Mouse (Mus musculus) neural tube, embryonic 10.5 days (tissue): ENCODE data around the gene C3.

ENCODE experiments used
- DNase-seq: peaks from one replicate; pipeline ENCODE4 v3.0.0-alpha.2; 2017; ENCODE audit warnings: low spot score; ENCODE audit errors: extremely low spot score

Gene C3

DNA sequence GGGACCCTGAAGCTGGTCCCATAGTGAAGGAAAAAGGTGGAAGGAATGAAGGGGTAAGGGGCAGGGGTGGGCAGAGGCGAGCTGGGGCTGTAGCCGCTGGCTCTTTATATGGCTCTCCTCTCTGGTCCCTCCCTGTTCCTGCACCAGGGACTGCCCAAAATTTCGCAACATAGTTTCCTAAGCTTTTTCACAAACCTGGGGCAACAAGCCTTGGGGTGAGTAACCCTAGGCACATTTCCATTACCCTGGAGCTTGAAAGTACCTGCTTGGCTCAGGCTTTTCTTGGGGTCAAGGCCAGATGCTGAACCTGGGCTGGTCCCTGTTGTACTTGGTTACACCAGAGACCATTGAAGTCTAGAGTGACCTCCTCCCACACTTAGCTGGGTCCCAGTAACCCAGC lies at the start of gene C3:
Gene C3, minus strand, starts transcription at position 123 of the 400 bp plus-strand sequence.
- DNase-seq, result no peak

DNA sequence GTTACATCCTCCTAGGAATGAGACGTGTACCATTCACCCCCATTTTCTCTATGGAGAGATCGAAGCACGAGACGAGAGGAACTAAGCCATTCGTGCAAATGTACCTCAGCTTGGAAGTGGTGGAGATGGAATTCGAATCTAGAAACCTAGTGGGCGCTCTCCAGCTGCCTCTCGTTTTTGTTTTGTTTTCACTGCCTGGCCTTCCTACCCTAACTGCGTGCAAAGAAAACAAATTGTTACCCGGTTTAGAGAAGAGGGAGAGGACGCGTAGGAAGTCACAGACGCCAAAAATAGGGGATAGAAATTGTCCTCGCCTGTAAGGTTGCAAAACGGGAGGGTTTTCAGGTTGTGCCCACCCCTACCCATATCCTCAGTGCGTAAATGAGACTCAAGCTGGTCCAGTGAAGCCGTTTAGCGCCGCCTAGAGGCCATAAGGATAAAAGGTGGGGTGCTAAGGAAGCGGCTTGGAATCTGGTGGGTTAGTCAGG lies 48.7 kb upstream of the C3 start:
- peak; percentile 74 for DNase-seq

DNA sequence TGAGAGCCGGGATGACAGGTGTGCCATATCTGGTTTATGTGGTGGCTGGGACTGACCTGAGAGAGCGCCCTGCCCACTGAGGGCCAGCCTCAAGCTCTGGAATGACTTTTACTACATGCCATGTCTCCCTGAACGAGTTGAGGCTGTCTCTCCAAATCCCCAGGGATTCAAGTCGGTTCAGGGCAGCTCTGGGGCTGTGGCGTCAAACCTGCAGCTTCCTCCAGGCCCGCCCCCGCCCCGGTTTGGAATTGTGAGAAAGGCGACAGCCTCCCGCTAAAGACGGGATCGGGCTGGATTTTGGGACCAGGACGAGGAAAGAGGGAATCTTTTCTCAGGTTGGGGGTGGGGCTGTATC lies 48.0 kb upstream of the C3 start:
- DNase-seq, result peak; percentile 43

DNA sequence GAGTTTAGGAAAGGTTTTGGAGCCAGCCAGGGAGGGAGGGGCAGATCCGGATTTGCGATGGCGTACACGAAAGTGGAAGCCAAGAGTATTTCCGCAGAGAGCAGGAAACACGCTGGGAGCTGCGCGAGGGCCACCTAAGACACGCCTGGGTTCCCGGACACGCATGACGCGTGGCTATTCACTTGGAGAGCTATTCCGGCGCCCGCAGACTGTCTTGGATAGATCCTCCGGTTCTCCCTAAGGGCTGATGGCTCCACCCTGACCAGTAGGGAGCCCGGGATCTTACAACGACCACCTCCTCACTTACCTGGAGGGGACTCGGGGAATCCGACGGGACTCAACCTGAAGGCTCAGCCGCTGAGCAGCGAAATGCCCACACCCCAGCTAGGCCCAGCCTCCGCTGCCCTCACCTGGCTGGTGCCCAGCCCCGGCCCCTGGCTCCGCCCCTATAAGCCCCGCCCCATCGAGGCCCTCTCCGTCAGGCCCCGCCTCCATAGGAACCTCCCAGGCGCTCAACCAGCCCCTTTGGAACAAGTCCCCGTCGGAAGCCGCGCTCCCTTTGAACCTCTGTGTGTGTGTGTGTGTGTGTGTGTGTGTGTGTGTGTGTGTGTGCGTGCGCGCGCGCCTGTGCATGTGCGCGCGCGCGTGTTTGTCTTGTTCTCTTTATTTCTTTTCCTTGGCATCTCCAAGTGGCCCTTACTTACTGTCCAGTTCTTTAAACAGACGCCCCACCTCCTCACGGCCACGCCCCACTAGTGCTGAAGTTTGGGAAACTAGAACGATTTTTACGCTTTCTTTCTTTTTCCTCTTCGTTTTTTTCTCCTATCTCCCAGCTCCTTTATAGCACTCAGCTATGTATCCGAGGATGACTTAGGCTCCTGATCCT lies 47.4 kb upstream of the C3 start:
- DNase-seq, result peak; percentile 65

DNA sequence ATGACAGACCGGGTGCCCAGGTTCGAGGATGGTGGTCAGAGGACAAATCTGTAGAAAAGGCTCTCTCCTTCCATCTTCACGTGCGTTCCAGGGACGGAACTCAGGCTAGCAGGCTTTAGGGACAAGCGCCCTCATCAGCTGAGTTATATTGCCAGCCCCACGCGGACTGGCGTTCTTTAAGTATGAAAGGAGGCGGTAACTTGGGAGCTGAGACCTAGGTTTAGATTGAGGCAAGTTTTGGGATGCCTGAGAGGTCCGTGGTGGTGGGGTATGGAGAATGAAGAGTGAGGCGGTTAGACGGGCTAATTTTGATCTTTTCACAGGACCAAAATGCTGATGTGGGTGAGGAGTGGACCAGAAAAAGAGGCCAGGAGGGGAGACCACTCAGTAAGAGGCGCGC lies 46.8 kb upstream of the C3 start:
- DNase-seq, result peak; percentile 17

DNA sequence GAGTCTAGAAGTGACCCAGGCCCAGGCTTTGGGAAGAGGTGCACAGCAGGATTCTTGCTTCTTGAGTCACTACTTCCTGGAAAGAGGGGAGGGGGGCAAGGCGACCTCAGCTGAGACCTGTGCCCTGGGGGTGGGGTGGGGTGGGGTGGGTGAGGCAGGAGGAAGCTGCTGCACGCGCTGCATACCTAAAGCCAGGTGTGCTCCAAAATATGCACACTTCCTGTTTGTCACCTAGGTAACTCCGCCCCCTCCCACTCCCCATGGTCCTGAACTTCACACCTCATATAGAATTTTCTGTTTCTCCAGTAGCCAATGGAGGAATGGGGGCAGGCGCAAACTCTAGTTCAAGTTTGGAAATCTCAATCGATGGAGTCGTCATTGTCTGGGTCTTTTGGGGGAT lies 45.9 kb upstream of the C3 start:
- DNase-seq, result no peak

DNA sequence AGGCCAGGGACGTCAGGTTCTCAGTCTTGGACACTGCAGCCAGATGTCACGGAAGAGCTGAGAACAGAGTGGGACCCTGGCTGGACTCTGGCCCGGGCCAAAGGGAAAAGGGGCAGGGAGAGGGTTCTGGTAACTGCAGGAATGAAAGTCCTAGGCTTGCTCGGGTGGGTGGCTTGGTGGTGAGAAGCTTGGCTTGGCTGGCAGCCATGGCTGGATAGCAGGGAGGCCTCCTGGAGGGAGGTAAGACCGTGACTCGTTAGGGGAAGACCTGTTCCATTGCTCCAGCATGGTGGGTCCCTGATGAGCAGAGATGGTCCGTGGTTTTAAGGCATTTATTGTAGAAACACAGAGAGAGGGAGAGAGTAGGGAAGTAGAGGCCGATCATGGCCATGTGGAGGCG lies 43.4 kb upstream of the C3 start:
- DNase-seq, result no peak

DNA sequence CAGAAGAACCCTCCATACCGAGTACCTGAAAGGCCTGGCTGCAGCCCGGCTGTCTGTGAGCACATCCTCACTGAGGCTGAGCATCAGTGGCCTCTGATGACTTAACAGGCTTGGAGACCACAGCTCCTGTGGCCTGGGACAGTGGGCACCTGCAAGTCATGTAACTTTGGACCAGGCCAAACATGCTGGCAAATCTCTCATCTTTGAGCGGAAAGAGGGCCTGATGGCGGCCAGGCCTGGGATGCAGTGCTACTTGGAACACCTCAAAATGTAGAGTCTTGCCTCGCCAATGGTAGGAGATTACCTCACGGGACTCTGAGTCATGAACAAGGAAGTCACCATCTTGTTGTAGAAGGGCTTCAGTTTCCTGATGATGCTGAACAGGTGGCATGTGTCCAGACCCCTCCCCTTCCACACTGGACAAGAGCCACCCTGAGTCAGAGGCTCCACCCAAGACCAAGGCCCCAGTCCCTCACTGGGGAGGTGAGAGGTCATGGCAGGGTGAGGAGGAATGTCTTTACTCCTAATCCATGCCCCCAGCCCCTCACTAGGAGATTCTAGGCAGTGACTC lies 39.7 kb upstream of the C3 start:
- DNase-seq, result no peak

DNA sequence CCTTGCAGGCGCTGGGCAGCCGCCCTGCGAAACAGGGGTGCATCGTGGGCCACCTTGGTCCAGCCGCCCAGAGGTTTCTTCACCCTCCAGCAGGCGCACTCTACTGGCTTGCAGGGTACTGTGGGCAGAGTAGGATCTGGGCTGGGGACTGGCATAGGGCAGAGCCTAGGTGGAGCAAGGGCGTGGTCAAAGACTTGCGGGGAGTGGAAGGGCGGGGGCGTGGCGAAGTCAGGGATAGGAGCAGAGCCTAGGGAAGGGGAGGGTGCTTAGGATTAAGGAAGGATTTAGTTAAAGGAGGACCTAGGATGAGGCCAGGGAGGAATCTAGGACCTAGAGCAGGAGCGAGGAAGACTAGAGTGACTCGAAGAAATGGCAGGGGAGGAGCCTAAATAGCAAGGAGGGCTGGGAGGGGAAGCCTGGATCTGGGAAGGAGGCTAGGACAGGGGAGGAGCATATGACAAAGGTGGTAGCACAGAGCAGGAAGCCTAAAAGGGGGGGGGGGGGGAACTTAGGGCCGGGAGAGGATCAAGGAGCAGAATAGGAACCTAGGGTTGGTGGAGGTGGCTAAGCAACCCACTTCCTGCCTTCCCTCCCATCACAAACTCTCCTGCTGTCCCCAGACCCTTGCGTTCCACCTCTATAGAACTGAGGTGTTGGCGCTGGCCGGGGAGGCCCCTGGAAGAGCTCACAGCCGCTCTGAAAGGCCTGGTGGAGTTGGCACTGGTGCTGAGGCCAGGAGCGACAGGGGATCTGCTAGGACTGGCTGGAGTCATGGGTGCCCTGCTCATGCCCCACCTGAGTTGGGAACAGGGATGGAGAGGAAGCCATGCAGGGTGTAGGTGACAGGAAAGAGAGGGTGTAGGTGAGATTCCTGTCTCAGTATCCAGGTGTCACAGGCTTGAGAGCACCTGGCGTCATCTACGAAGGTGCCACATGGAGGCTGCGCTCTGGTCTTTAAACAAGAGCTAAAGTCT lies 37.3 kb upstream of the C3 start:
- peak; percentile 18 for DNase-seq

DNA sequence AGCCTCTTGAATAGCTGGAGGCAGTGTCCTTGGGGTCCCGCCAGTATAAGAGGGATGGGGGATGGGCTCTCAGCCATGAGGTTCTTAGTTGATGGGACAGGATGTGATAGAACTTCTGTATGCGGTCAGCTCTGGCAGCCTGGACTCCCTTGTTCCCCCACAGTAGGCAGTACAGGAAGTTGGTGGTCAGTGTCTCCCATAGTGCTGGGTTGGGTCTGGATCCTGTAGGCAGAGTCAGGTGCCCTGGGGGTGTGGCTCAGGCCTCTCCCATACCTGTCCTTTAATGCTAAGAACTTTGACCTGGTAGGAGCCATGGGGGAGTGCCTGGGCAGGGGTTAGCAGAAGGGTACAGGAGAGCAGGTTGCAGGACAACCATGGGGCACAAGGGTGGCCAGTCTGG lies 36.2 kb upstream of the C3 start:
- DNase-seq, result no peak

DNA sequence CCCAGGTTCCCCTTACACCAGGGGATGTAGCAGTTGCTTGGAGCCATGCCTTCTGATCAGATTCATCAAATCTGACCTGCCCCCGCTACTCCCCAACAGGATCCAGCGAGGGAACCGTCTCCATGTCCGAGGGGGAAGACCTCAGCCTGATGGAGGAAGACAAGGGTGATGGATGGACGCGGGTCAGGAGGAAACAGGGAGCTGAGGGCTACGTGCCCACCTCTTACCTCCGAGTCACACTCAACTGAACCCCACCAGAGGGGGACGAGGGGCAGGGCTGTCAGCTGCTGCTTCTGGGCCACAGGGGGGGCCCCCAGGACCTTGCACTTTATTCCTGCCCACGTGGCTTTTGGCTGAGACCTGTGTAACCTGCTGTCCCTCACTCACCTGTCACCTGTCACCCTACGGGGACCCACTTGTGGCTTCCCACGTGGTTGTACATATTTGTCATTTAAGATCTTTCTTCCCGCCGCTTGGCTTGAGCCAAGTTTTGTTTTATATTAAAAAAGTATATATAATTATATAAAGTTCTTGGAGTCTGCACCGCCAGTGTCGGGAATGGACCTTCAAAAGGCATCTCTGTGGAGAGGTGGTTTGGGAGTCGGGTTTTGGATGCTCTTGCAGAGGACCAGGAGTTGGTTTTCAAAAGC lies 35.1 kb upstream of the C3 start:
- DNase-seq, result no peak

DNA sequence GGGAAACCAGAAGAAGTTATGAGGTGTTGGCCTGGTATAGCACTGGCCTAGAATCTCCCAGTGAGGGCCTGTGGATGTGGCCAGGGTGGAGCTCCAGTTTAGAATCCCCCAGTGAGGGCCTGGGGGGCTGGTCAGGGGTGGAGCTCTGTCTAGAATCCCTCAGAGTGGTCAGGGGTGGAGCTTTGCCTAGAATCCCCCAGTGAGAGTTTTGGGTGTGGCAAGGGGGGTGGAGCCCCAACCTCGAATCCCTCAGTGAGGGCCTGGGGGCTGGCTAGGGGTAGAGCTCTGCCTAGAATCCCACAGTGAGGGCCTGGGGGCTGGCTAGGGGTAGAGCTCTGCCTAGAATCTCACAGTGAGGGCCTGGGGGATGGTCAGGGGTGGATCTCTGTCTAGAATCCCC lies 33.9 kb upstream of the C3 start:
- DNase-seq, result no peak

DNA sequence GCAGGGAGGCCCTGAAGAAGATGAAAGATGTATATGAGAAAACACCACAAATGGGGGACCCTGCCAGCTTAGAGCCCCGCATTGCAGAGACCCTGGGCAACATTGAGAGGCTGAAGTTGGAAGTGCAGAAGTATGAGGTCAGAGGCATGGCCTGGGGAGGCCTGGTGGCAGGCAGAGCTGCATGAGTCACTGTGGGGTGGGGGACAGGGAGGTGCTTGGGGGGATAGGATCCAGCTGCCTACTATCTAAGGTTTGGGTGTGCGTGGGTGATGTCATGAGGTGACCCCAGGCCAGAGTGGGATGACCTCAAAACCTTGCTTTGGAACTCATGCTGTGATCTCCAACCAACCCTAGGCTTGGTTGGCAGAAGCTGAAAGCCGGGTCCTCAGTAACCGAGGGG lies 33.4 kb upstream of the C3 start:
- DNase-seq, result no peak

DNA sequence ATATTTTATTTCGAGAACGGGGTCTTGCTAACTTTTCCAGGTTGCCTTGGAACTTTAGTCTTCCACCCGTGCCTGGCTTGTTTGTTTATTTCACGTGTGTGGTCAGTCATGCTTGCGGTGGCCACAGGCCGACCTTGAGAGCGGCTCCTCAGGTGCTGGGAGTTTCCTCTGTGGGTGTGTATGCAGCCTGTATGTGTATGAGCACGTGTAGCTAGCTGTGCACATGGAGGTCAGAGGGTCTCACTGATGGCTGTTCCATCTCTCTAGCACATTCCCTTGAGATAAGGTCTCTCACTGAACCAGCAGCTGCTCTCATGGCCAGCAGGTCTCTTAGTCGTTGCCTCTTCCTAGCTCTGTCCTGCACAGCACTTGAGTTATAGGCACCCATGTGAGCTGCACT lies 32.4 kb upstream of the C3 start:
- DNase-seq, result no peak

DNA sequence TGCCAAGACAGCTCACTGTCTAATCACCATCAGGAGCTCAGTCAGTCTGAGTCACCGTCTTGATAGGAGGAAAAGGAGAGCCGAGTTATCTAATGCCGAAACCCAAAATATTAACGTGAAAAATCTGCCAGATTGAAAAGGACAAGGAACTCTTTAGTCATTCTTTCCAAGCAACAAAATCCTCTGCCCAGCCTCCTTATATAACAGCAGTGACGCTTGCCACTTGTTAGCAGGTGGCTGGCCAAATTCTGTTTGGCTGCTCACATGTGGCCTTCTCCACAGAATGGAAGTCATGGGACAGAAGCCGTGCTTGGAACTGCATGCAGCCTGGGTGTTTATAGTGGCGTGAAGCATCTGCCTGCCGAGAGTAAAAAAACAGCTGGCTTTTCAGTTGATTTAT lies 31.8 kb upstream of the C3 start:
- no peak for DNase-seq

DNA sequence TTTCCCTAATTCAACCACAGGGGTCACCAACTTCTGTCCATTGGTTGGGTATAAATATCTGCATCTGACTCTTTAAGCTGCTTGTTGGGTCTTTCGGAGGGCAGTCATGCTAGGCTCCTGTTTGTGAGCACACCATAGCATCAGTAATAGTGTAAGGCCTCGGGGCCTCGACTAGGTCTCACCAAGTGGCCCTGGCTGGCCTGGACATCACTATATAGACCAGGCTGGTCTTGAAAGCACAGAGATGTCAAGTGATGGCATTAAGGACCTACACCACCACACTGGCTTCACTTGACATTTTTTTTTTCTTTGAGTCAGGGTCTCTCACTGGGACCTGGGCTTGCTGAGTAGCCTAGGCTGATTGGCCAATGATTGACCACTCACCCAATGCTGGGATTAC lies 30.3 kb upstream of the C3 start:
- no peak for DNase-seq

DNA sequence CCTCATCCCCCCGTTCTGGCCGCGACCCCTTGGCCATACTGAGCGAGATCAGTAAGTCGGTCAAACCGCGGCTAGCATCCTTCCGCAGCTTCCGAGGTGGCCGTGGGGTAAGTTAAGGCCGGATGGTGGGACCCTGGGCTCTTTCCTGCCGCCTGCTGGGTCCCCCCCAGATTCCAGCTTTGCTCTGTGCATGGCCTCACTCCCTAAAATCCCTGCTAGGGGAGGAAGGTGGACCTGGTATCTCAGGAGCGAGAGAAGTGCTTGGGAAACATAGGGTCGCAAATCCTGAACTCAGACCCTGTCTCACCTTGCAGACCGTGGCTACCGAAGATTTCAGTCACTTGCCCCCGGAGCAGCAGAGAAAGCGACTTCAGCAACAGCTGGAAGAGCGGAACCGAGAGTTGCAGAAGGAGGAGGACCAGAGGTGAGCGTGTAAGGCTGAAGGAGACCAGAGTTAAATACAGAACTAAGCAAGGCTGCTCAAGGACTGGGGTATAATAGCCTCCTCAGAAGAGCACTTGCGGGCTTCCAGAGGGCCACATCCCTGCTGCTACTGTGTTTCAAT lies 29.1 kb upstream of the C3 start:
- DNase-seq, result no peak

DNA sequence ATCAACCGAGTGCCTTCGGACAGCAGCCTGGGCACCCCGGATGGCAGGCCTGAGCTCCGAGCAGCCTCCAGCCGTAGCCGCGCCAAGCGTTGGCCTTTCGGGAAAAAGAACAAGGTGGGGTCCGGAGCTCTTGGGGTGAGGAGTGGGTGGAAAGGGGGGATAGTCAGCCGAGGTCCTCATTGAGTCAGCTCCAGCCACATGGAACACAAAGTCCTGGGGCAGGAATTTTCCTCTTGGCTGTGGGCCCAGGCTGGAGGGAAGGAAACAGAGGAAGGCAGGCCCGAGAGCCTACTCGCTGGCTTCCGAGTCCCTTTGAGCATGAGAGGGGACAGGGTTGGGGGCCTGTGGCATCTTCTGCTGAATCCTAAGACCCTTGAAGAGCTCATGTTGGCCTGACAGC lies 27.4 kb upstream of the C3 start:
- DNase-seq, result no peak

DNA sequence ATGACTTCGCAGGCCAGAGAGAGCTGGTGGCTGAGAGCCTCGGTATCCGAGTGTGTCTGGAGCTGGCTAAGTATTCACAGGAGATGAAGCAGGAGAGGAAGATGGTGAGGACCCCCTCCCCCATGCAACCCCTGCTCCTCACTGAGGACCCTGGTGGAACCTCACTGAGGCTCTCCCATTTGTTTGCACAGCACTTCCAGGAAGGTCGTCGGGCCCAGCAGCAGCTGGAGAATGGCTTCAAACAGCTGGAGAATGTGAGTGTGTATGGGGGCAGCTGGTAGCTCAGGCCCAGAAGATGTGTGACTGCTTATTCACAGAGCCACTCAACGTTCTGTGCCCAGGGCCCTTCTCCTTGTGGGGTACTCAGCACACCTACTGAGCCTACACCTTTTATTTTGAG lies 25.4 kb upstream of the C3 start:
- DNase-seq, result no peak

DNA sequence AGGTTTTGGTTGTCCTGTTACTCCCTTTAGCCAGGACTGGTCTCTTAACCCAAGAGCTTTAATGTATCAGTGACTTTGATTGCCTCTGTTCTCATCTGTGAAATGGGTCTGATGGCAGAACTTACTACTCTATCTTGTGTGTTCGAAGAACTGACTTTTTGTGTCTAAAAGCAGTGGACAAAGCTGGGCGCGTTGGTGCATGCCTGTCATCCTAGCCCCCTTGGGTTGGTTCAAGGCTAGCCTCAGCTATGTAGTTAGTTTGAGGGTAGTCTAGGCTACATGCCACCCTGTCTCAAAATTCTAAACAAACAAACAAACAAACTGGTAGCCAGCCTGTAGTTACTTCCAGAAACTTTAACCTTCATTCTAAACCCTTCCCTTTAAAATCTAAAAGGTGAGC lies 23.5 kb upstream of the C3 start:
- no peak for DNase-seq
